Mouse (Mus musculus): Measurements from ENCODE around the gene Rabgap1. TPM values are rescaled to one million over a fixed set of nuclear protein-coding genes. Genes with fewer than 3 reads are reported as not detected.
"Not testable (repeated sequence)": the region's sequence is repeated elsewhere in the genome, so short reads cannot be mapped to it uniquely, and the experiment has no call there.

Rabgap1 gene
- total RNA-seq, 1 experiment from 2014 or later = 58.5 TPM

GRCm38 (mm10) chr2:37505856-37506255 is 62.8 kb downstream of the Rabgap1 start:
- not testable (repeated sequence) for ATAC-seq (ENCODE audit: extremely low read depth, insufficient number of reproducible peaks, low FRiP score, poor library complexity, severe bottlenecking)

GRCm38 (mm10) chr2:37511134-37511901 is 68.2 kb downstream of the Rabgap1 start:
- no peak for ATAC-seq (ENCODE audit: extremely low read depth, insufficient number of reproducible peaks, low FRiP score, poor library complexity, severe bottlenecking)

GRCm38 (mm10) chr2:37516030-37516710 is 73.1 kb downstream of the Rabgap1 start, which contains the start of gene Gpr21:
Gene Gpr21 (plus strand): TSS chr2:37516332.
- no peak for ATAC-seq (ENCODE audit: extremely low read depth, insufficient number of reproducible peaks, low FRiP score, poor library complexity, severe bottlenecking)

- ATAC-seq (ENCODE audit: extremely low read depth, insufficient number of reproducible peaks, low FRiP score, poor library complexity, severe bottlenecking) = no peak
These were observed 73.9 kb downstream of the Rabgap1 start for GRCm38 (mm10) chr2:37516922-37517462.

GRCm38 (mm10) chr2:37518561-37519285 is 75.6 kb downstream of the Rabgap1 start:
- no peak for ATAC-seq (ENCODE audit: extremely low read depth, insufficient number of reproducible peaks, low FRiP score, poor library complexity, severe bottlenecking)

GRCm38 (mm10) chr2:37519286-37519640 is 76.2 kb downstream of the Rabgap1 start:
- ATAC-seq (ENCODE audit: extremely low read depth, insufficient number of reproducible peaks, low FRiP score, poor library complexity, severe bottlenecking) = no peak

- ATAC-seq (ENCODE audit: extremely low read depth, insufficient number of reproducible peaks, low FRiP score, poor library complexity, severe bottlenecking) = no peak
These were observed 84.5 kb downstream of the Rabgap1 start for GRCm38 (mm10) chr2:37527587-37527986.

- ATAC-seq (ENCODE audit: extremely low read depth, insufficient number of reproducible peaks, low FRiP score, poor library complexity, severe bottlenecking) = no peak
These were observed 86.3 kb downstream of the Rabgap1 start for GRCm38 (mm10) chr2:37529397-37529796.

GRCm38 (mm10) chr2:37530766-37531165 is 87.7 kb downstream of the Rabgap1 start:
- no peak for ATAC-seq (ENCODE audit: extremely low read depth, insufficient number of reproducible peaks, low FRiP score, poor library complexity, severe bottlenecking)

- ATAC-seq (ENCODE audit: extremely low read depth, insufficient number of reproducible peaks, low FRiP score, poor library complexity, severe bottlenecking) = no peak
These were observed 88.6 kb downstream of the Rabgap1 start for GRCm38 (mm10) chr2:37531639-37532038.

GRCm38 (mm10) chr2:37549346-37550012 is 106.4 kb downstream of the Rabgap1 start:
- no peak for ATAC-seq (ENCODE audit: extremely low read depth, insufficient number of reproducible peaks, low FRiP score, poor library complexity, severe bottlenecking)

- ATAC-seq (ENCODE audit: extremely low read depth, insufficient number of reproducible peaks, low FRiP score, poor library complexity, severe bottlenecking) = no peak
These were observed 113.3 kb downstream of the Rabgap1 start for GRCm38 (mm10) chr2:37556366-37556765.

GRCm38 (mm10) chr2:37565579-37565978 is 122.5 kb downstream of the Rabgap1 start:
- no peak for ATAC-seq (ENCODE audit: extremely low read depth, insufficient number of reproducible peaks, low FRiP score, poor library complexity, severe bottlenecking)

GRCm38 (mm10) chr2:37566035-37566434 is 123.0 kb downstream of the Rabgap1 start:
- ATAC-seq (ENCODE audit: extremely low read depth, insufficient number of reproducible peaks, low FRiP score, poor library complexity, severe bottlenecking) = no peak

- ATAC-seq (ENCODE audit: extremely low read depth, insufficient number of reproducible peaks, low FRiP score, poor library complexity, severe bottlenecking) = no peak
These were observed 126.8 kb downstream of the Rabgap1 start for GRCm38 (mm10) chr2:37569888-37570287.

GRCm38 (mm10) chr2:37570703-37571102 is 127.6 kb downstream of the Rabgap1 start:
- ATAC-seq (ENCODE audit: extremely low read depth, insufficient number of reproducible peaks, low FRiP score, poor library complexity, severe bottlenecking) = no peak

GRCm38 (mm10) chr2:37572141-37572540 is 129.1 kb downstream of the Rabgap1 start:
- no peak for ATAC-seq (ENCODE audit: extremely low read depth, insufficient number of reproducible peaks, low FRiP score, poor library complexity, severe bottlenecking)

GRCm38 (mm10) chr2:37576661-37577060 is 133.6 kb downstream of the Rabgap1 start:
- ATAC-seq (ENCODE audit: extremely low read depth, insufficient number of reproducible peaks, low FRiP score, poor library complexity, severe bottlenecking) = no peak

GRCm38 (mm10) chr2:37578185-37578584 is 135.1 kb downstream of the Rabgap1 start:
- no peak for ATAC-seq (ENCODE audit: extremely low read depth, insufficient number of reproducible peaks, low FRiP score, poor library complexity, severe bottlenecking)

All from neutrophil, adult 5-6 weeks (primary cell).